Mouse (Mus musculus) adipocyte (in vitro differentiated cells): ENCODE measurements around the gene Htra1.

ENCODE experiments used
- DNase-seq: peaks from one replicate; pipeline ENCODE4 v3.0.0-alpha.2; 2016; ENCODE audit warnings: low spot score

Gene Htra1

DNA sequence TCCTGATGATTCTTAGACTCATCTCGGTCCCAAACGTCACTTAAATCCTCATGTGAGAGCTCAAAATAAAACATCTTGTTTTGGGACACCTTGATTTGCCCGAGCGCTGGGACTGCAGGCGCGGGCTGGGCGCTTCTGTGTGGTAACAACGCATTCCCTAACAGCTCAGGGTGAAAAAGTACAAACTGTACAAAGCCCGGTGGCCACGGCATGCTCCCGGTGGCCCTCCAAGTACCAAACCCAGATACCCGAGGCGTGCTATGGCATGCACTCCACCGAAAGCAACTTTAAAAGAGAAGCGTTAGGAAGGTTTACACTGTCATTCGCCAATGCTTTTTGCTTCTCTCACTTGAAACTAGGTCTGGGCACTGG lies 504 bp upstream of the Htra1 start:
- DNase-seq = no peak

DNA sequence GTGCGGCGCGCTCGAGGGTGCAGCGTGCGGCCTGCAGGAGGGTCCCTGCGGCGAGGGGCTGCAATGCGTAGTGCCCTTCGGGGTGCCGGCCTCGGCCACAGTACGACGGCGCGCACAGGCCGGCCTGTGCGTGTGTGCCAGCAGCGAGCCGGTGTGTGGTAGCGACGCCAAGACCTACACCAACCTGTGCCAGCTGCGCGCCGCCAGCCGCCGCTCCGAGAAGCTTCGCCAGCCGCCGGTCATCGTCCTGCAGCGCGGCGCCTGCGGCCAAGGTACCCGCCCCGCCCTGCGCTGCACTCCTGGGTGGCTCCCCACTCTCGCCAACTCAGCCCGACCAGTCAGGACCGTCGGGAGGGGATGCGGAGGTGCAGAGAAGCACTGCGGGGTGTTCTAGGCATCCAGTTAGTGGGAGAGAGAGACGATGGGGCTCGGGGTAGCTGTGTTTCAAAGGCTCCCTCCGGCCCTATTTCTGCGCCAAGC lies 601 bp downstream of the Htra1 start:
- DNase-seq = no peak

DNA sequence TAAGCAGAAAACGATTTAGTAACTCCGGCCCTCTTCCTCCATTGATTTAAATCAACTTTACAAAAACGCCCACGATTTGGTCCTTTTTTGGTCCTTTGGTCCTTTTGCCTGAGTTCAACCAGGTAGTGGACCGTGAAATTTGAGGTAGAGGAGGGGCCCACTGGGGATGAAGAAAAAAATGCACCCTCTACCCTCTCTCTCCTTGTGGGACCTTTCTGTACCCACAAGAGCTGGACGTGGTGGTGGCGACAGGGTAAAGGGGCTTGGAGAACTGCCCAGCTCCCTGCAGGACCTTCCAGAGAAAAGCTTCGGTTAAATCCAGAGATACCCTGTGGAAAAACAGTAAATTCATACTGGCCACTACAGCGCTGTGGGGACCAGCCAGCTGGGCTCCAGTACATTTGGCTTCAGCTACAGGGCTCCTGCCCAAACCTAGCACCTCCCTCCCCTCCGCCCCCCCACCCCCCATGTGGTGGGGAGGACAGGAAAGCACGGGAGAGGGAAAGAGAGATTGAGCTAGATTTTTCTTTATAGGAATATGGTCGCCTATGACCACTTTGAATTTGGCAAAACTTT lies 1.4 kb downstream of the Htra1 start:
- DNase-seq = no peak

DNA sequence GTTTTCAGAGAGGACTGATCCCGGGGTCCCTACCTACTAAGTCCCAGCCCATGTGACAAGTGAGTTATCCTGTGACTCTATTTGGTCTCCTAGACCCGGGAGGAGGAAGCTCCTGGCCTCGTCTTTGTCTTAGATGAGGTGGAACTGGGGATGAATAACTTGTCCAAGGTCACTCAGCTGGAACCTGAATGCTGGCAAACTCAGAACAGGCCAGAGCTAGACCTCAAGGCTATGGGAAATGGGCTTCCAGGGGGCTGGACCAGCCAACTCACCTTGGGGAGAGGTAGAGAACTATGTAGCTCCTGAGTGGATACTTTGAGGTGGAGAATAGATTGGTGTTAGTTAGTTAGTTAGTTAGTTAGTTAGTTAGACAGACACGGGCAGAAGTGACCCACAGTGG lies 2.1 kb downstream of the Htra1 start:
- no peak for DNase-seq

DNA sequence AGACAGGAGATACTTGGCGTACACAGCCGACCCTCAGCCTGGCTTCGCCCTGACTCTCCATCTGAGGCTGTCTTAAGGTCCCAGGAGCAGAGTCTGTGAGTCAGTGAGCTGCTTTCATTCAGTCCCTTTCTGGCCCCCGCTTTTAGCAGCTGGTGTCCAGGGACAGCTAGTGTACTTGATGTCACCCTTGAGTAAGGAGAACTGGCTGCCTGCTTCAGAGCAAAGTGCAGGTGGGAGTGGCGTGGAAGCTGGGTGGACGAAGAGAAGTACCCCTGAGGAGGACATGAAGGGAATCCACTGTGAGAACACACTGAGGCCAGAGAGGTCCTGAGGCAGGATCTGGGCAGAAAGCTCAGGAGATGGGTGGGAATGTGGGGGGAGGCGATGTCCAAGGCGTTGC lies 3.0 kb downstream of the Htra1 start:
- DNase-seq = no peak

DNA sequence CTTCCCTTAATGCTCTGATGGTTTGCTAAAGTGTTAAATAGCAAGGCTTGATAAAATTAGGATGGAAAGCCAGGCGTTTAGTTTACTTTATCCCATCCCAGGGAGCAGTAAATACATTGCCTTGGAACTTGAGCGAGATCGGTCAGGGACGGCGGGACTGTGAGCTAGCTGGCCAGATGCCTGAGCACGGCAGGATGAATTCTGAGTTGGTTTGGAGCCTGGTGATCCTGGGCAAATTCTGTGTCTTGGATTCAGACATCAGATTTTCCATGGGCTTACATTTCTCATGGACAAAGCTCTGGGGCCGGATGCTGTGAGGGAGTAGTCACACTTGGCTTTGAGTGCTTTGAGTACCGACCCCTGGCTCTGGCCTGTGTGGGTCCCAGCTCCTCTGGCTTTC lies 4.8 kb downstream of the Htra1 start:
- no peak for DNase-seq

DNA sequence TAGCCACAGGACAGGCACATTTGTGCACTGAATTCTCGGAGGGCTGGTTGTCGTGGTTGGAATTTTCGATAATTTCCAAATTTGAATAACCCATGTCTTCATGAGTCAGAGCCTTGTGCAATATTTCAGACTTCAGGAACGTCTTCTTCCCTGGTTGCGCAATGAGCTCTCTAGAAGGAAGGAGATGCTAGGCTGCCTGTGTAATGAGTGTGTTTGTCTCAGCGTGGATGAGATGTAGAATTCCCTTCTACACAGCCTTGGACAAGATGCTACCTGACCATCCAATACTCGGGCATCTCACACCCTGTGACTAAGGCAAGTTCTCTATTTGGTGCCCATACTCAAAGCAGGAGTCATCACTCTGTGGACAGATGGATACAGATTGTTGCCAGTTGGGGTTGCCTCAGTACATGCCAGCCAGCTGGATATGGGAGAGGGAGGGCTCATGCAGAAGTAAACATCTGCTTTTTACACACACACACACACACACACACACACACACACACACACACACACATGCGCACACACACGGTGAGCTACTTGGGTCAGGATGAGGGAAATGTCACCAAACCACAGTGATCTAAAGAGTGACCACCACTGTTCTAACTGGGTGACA lies 7.5 kb downstream of the Htra1 start:
- peak; percentile 68 for DNase-seq

DNA sequence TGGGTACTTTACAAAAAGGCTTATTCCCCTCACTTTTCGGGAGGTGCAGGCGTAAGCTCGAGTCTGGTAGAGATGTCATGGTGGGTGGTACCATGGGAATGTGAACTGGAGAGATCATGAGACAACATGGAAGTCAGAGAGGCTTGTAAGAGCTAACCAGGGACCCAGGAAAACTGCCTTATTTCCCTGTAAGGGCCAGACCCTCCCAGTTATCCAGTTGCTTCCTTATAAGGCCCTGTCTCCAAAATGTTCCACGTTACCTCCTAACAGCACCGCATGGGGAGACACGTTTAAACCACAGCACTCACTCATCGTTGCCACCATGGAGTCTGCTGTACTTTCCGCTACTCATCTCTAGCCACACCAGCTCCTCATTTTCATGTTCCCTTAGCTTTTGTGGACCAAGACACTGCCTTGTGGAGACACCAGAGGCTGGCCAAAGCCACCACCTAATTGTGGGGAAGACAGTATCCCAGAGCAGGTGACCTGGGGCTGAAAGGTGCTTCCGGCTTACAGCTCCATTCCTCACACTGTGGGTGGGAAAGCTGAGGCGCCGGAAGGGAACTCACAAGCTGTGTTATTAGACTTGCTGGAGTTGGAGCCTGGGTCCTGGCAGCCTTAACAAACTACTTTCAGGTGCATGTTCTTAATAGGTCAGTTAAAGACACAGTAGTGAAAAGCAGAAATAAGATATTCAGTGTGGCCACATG lies 9.0 kb downstream of the Htra1 start:
- DNase-seq = no peak

DNA sequence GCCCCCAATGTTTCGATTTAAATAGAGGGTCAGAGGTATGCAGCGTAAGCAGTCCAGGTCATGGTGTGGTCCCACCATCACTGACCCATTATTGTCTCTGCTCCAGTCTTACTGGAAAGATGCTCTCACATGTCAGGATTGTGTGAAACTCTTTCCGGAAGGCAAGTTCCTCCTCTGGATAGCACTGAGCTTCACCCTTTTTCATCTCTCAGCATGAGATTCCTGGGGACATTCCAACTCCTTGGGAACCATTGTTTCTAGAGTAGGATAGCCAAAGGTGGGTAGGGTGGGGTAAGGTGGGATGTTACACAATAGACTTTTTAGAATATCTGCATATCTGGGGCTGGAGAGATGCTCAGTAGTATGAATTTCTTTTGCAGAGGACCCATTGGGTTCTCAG lies 9.8 kb downstream of the Htra1 start:
- no peak for DNase-seq

DNA sequence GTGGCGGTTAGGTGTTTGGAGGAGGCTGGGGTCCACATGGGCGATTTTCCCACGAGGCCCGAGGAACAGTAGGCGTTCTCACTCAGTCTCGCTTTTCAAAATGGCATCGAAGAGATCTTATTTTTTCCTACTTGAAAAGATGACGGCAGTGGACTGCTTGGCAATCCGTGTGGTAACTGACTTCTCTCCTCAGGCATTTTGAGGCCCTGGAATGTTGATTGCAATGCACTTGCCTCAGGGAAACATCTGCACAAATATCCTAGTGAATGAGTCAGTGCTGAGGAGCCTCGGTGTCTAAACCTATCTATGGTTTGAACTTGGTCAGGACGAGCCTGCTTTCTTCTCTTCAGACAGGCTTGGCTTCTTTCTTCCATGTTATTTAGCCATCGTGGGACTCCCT lies 10.4 kb downstream of the Htra1 start:
- DNase-seq = peak; percentile 11

DNA sequence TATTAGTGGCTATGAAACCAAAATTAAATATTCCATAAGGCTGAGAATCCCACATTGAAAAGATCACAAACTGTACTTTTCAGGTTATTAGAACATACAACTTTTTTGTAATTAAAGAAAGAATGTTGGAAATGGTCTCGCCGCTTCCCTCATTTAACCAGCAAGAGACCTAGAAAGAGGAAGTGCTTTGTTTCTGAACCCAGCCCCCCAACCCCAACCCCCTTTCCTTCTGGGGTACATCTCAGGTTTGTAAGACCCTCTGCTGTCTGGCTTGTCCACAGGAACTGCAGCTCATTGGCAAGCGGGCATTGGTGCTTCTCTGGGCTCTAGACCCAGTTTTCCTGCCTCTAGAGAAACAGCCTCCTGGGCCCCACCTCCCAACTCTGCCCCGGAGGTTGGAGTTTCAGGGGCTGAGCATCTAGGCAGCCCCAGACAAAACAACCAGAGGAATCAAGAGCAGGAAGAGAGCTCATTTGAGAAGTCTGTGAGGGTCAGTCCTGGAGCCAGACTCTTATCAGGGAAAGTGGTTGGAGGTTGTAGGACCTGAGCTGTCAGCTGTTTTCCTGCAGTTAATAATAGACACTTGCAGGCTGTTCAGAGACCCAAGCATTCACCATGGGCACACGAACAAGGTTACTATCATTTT lies 12.8 kb downstream of the Htra1 start:
- no peak for DNase-seq

DNA sequence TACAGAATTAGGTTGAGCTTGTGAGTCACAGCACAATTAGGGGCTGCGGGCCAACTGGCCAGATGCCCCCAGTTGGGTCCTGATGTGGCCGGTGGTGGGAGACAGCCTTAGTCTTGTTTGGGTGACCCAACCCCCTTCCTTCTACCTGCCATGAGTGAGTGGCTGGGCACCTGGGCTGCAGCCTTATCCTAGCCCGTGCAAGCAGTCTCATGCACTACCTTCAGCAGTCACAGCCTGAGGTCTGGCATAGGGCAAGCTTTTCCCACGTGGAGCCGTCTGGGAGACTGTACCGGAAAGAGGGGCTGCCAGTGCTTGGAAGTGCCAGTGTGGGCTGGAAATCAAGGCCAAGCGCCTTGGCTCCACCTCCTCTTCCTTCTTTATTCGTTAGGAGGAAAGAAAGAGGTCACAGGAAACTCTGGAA lies 13.4 kb downstream of the Htra1 start:
- DNase-seq = no peak

DNA sequence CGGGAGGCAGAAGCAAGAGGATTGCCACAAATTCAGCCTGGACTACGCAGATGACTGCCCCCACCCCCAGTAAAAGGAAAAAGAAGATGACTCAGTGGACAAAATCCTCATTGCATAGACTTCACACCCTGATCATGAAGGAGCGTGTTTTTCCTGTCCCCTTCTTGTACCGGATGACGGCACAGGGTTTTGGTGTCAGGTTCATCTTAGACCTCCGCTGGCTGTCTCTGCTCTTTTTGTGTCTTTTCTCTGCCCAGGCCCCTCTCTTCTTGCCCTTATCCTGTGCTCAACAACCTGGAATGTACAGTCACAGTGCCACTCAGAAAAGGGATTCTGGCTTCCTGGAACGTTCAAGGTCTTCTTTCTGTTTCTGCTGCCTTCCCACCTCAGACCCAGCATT lies 14.6 kb downstream of the Htra1 start:
- no peak for DNase-seq

DNA sequence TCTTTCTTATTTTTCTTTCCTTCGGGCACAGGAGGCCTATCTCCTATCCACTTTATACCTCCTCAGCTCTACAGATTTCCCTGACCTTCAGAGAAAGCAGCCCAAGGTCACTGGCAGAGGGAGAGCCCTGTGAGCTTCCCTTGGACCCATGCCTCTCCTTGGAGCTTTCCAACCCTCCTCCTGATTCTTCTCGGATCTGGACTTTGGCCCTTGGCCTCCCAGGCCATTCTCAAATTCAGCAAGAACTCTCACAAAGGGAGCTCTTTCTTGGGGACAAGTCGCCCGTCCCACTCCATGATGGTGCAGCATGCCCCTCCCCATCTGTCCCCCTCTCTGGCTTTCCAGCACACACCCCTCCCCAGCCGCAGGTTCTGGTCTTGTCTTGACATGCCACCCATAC lies 15.1 kb downstream of the Htra1 start:
- no peak for DNase-seq

DNA sequence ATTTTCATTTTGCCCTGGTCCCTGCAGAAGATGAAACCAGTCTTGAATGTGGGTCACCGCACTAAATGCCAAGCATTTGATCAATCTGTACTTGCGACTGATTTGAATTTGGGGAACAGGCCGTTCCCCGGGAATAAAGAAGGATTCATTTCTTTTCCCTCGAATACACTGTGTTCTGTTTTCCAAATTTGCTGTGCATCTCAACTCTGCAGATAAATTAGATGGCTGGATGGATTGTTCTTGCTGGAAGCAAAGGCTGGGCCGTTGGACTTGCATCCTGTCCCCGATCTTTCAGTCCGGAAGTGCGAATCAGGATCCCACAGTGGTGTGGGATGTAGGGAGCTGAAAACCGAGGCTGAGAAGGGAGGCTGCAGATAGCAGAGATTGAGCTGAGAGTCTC lies 17.5 kb downstream of the Htra1 start:
- no peak for DNase-seq

DNA sequence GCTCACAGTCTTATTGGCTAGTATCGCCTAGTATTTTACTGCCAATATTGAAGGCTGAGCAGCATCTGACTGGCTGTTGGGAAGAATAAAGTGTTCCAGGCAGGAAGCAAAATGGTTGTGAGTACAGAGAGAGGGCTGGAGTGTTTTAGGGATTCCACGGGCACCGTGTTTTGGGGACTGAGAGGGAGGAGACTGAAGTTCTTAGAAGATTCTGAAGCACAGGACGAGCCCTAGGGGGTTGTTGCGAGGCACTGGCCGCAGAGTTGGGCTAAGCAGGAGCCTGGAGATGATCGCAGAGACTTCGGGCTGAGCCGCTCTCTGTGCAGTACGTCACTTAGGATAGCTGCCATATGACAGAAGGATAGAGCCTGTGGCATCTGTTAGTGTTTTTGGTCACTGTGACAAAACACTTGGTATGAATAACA lies 18.3 kb downstream of the Htra1 start:
- DNase-seq = no peak

DNA sequence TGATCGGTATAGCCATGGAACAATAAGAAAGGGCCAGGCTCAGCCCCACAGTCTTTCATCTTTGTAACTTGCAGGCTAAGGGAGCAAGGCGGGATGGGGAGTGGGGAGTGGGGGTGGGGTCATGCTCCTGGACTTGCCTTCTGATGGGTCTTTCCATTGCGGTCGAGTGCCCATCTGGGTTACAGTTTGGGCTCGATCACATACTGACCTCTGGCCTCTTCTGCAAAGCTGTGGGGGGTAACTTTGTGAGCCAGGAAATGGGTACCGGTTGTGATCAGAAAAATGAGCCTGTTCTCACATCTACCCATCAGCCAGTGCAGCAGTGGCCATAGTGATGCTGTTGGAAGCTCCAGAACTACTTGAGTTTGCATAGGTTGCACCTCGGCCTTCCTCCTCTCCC lies 22.6 kb downstream of the Htra1 start:
- no peak for DNase-seq

DNA sequence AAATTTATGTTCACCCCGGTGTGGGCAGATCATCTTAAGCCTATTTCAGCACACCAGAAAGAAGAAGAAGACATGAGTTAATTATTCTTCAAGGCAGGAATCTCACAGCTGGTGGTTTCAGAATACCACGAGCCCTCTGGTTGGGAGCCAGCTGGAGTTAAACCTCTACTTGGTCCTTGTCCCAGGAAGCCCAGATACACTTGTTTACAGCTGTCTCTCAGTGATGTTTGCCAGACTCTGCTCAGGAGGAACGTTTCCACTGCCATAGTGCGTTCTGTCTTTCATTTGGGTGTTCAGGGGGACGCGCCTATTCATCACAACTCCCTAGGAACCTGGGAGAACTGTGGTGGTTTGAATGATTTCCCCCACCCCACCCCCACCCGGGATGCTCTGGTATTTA lies 24.0 kb downstream of the Htra1 start:
- peak; percentile 68 for DNase-seq

DNA sequence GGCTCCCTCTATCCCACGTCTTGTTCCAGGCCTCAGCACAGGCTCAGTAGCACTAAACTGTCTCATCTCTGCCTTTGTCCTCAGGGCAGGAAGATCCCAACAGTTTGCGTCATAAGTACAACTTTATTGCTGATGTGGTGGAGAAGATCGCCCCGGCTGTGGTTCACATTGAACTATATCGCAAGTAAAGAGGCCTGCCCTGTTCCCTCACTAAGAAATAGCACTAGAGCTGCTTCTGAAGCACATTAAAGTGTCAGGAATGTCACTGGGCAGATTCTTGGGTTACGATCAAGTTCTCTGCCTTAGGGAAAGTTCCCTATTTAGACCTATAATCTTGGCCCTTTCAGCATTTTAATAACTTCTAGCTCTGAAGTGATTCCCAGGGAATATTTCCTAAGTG lies 25.5 kb downstream of the Htra1 start:
- DNase-seq = no peak

DNA sequence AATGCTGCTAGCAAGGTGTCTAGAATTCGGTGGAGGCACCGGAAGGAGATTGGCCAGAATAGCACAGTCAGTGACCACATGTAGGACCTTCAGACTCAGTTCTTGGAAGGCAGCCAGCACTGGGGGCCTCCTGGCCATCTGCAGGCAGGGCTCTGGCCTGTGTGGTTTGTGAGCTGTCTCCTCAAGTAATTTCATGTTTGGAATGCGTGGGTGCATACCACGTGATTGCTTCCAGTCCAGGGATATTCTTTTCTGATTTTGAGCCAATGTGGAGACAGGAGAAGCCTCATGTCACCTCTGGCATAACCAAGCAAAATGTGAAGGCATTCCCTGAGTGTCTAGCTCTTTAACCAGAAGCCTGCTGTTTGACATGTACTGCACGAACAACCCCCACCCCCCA lies 28.8 kb downstream of the Htra1 start:
- peak; percentile 44 for DNase-seq

DNA sequence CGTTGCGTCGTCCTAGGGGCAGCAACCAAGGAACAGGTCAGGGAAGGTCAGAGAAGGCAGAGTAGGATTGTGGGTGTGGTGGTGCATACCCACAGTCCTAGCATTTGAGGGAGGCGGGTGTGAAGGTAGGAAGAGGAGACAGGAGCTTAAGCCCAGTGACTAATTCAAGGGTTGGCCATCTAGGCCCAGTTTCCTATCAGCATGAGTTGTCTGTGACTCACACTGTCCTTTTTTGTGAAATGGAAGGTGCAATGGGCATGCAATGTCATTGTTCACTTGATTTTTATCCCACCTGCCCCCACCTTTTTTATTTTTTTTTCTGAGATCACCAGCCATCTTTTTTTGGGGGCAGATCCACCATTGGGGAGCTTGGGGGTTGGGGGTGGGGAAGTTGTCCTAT lies 29.5 kb downstream of the Htra1 start:
- no peak for DNase-seq

DNA sequence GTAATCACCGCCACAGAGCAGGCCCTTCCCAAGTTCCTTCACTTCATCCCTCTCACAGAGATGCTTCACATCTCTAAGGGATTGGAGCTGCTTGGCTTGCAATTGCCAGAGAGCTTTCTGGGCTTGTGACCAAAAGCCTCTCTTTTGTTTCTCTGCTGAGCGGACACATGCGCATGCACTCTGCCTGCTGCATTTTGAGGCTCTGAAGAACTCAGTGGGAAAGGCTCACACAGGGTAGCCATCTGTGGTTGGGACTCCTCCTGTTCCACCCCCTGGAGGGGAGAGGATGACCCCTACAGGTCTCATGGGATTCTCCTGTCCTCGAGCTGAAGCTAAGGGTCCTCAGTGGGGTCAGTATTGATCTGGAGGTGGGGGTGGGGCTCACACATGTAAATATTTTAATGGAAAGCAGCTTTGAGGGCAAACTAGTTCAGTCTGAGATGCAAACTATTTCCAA lies 30.0 kb downstream of the Htra1 start:
- DNase-seq = peak; percentile 69

DNA sequence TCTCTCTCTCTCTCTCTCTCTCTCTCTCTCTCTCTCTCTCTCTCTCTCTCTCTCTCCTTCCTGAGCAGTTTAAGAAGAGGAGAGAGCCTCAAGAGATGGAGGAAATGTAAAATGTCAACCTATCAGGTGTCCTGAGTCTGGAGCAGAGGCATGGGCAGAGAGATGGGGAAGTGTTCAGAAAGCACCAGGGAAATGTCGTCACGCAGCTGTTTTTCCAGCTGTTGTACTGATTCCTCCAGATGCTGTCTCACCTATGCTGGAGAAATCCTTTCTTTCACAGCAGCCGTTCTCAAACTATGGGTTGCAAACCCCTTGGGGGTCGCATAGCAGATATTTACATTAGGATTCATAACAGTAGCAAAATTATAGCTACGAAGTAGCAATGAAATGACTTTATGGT lies 30.5 kb downstream of the Htra1 start:
- no peak for DNase-seq
